Mouse (Mus musculus) Patski (cell line): Measurements from ENCODE around the gene Zfp90. TPM values are rescaled to one million over a fixed set of nuclear protein-coding genes. Genes with fewer than 3 reads are reported as not detected.

Experiments used
- ATAC-seq: fragments of 100-300 bp; one replicate; pipeline ENCODE4 v1.8.0; 2021
- CTCF ChIA-PET: fragments of 350-600 bp; sonication (Branson Sonifier 250); formaldehyde crosslinking; loops from one replicate; lab custom pipeline; 2022; ENCODE audit warnings: inconsistent platforms; lab: Charles Lee
- POLR2A ChIA-PET: fragments of 350-600 bp; sonication (Branson Sonifier 250); formaldehyde crosslinking; loops from one replicate; lab custom pipeline; 2022; ENCODE audit warnings: antibody characterized with exemption, inconsistent platforms; lab: Charles Lee
- DNase-seq: peaks from one replicate; pipeline ENCODE4 v3.0.0-alpha.2; 2011; ENCODE audit warnings: low read depth, low spot score
- H3K27me3 ChIP-seq: fragments of 371-371 bp; one replicate; pipeline ENCODE4 v1.5.1; 2021
- CTCF ChIP-seq: fragments of 100-300 bp; IDR thresholded peaks from one replicate; pipeline ENCODE4 v1.5.1; 2021
- in situ Hi-C: fragments of 300-500 bp; cut with MboI; formaldehyde crosslinking; loops from 3 replicates; pipeline ENCODE4 v1.11.1; 2018; ENCODE audit warnings: low pct_unique_long_range_greater_than_20kb, mixed read lengths
- polyA plus RNA-seq: library from polyadenylated mRNA; unstranded; gene quantifications from one replicate; pipeline ENCODE4 v1.2.3, GENCODE M21; 2021

Zfp90 gene
- polyA plus RNA-seq, 1 experiment from 2014 or later = 17.5 TPM

DNA sequence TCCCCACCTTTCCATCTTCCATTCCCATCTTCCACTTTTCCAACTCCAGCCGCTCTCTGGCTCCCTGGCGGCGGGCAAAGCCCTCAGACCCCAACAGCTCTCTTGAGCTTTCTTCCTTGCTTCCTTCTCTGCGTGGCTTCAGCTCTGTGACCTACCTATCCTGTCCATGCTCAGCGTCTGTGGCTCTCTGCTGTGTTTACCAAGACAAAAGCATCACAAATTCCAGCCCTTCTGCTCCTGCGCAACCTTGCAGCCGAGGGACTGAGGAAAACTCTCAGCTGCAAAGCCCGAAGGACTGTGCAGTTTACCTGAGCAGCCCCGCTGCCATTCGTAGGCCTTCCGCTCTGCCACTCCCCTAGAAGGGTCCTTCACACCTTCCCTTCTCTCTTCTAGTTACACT is 38.9 kb downstream of the Zfp90 start:
- no peak for TF ChIP-seq CTCF
- CTCF ChIA-PET = no interaction called here
- POLR2A ChIA-PET = interaction anchor here (0.6 kb wide), 1 partner anchor 165 kb away, joined by 3 read pairs; no protein-coding TSS in a partner anchor
- H3K27me3 ChIP-seq = no peaks in the 10 kb centered on the region
- ATAC-seq = no peak
- in situ Hi-C loops = no loop called here
- no peak for DNase-seq

GRCm38 (mm10) chr8:106462131-106462530 is 47.0 kb downstream of the Zfp90 start:
- no peak for TF ChIP-seq CTCF
- ChIA-PET CTCF (interaction anchor here (1.0 kb wide), 1 partner anchor 72 kb away, joined by 3 read pairs; no protein-coding TSS in a partner anchor), POLR2A (interaction anchor here (0.6 kb wide), 1 partner anchor 196 kb away, joined by 3 read pairs; no protein-coding TSS in a partner anchor)
- DNase-seq (no peak), ATAC-seq (no peak)
- in situ Hi-C loops = no loop called here
- no peaks in the 10 kb centered on the region for H3K27me3 ChIP-seq

GRCm38 (mm10) chr8:106463795-106464194 is 48.7 kb downstream of the Zfp90 start:
- in situ Hi-C loops = no loop called here
- no peak for TF ChIP-seq CTCF
- H3K27me3 ChIP-seq = no peaks in the 10 kb centered on the region
- DNase-seq (no peak), ATAC-seq (no peak)
- ChIA-PET POLR2A (no interaction called here), CTCF (interaction anchor here (0.7 to 1.8 kb wide), 4 partner anchors 14 to 31 kb away, joined by 3 to 5 read pairs (median 3); no protein-coding TSS in a partner anchor)

- in situ Hi-C loops = no loop called here
- no peaks in the 10 kb centered on the region for H3K27me3 ChIP-seq
- CTCF ChIA-PET = no interaction called here
- no peak for ATAC-seq
- no peak for DNase-seq
- POLR2A ChIA-PET = no interaction called here
- TF ChIP-seq CTCF = no peak
Observed at GRCm38 (mm10) chr8:106469485-106469884, 54.4 kb downstream of the Zfp90 start.

DNA sequence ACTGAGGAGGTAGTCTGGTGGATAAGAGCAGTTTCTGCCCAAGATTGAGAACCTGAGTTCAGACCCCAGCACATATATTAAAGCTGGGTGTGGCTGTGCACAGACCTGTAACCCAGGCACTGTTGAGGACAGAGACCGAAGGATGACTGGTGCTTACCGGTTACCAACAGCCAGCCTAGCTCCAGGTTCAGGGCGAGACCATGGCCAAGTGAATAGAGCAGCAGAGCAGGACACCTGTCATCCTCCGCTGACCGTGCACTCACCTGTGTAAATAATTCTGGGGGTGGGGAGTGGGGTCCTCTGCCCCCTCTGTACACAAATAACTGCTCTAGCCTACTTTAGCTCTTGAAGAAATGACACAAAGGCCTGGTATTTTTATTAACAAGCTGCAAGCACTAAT is 58.9 kb downstream of the Zfp90 start:
- ChIA-PET CTCF (interaction anchor here (1.5 kb wide), 1 partner anchor 27 kb away, joined by 3 read pairs; no protein-coding TSS in a partner anchor), POLR2A (interaction anchor here (0.6 kb wide), 1 partner anchor 43 kb away, joined by 3 read pairs; no protein-coding TSS in a partner anchor)
- no peak for ATAC-seq
- TF ChIP-seq CTCF = no peak
- in situ Hi-C loops = no loop called here
- no peak for DNase-seq
- H3K27me3 ChIP-seq = no peaks in the 10 kb centered on the region

Other genes with a start within 250 kb of the Zfp90 start
- 129 TPM for gene Slc7a6, start 246.5 kb upstream of the Zfp90 start, polyA plus RNA-seq
- 48.1 TPM for gene Slc7a6os, start 204.4 kb upstream of the Zfp90 start, polyA plus RNA-seq
- 26.1 TPM for gene Prmt7, start 204.4 kb upstream of the Zfp90 start, polyA plus RNA-seq
- 0.33 TPM for gene Smpd3, start 77.3 kb upstream of the Zfp90 start, polyA plus RNA-seq
- not detected for gene 6030452D12Rik, start 85.2 kb downstream of the Zfp90 start, polyA plus RNA-seq
- 81.9 TPM for gene Cdh3, start 95.6 kb downstream of the Zfp90 start, polyA plus RNA-seq
- 34.6 TPM for gene Gm10073, start 158.1 kb downstream of the Zfp90 start, polyA plus RNA-seq
- 8.0 TPM for gene Cdh1, start 188.0 kb downstream of the Zfp90 start, polyA plus RNA-seq